Mouse (Mus musculus) forebrain, postnatal 0 days (tissue): ENCODE data around the gene Olfr1262. TPM values are rescaled to one million over a fixed set of nuclear protein-coding genes. Genes with fewer than 3 reads are reported as not detected.
A peak's percentile ranks its signal among the peaks of the same experiment; 100 is the strongest.

Source experiments
- ATAC-seq: fragments of 200-750 bp; cut with Nextera tagmentation; 2 replicates; pipeline ENCODE4 v1.8.0; 2017; ENCODE audit warnings: mild to moderate bottlenecking, moderate library complexity
- DNase-seq: peaks from one replicate; pipeline ENCODE4 v3.0.0-alpha.2; 2015
- H3K27ac ChIP-seq: fragments of 300-500 bp; sonication (generic); 2 replicates; pipeline ENCODE4 v1.5.1; 2014; ENCODE audit warnings: low read depth, mild to moderate bottlenecking, antibody characterized with exemption, low read length, moderate library complexity, mixed read lengths
- H3K27me3 ChIP-seq: fragments of 300-500 bp; sonication (generic); 2 replicates; pipeline ENCODE4 v1.6.1; 2014; ENCODE audit warnings: mild to moderate bottlenecking, low read length, mixed read lengths; ENCODE audit not compliant: insufficient read depth
- H3K36me3 ChIP-seq: fragments of 300-500 bp; sonication (generic); 2 replicates; pipeline ENCODE4 v1.6.1; 2014; ENCODE audit warnings: mild to moderate bottlenecking, moderate library complexity; ENCODE audit not compliant: insufficient read depth
- H3K4me1 ChIP-seq: fragments of 300-500 bp; sonication (generic); 2 replicates; pipeline ENCODE4 v1.6.1; 2014; ENCODE audit warnings: antibody characterized with exemption; ENCODE audit not compliant: insufficient read depth
- H3K4me2 ChIP-seq: fragments of 300-500 bp; sonication (generic); 2 replicates; pipeline ENCODE4 v1.6.1; 2014; ENCODE audit warnings: low read depth, mild to moderate bottlenecking, moderate library complexity
- H3K4me3 ChIP-seq: fragments of 300-500 bp; sonication (generic); 2 replicates; pipeline ENCODE4 v1.5.1; 2014; ENCODE audit warnings: low read depth, low read length, mixed read lengths
- H3K9ac ChIP-seq: fragments of 300-500 bp; sonication (generic); 2 replicates; pipeline ENCODE4 v1.6.1; 2014; ENCODE audit warnings: mild to moderate bottlenecking
- H3K9me3 ChIP-seq: fragments of 300-500 bp; sonication (generic); 2 replicates; pipeline ENCODE4 v1.6.1; 2016; ENCODE audit warnings: low read length
- CTCF ChIP-seq: sonication (generic); IDR thresholded peaks from 2 replicates; pipeline ENCODE4 v1.5.1; 2016; ENCODE audit warnings: antibody characterized with exemption, control low read depth, low read depth
- WGBS: fragments of 180-500 bp; shearing (Covaris S2); extraction: QIAGEN DNeasy Blood & Tissue Kit; methylation state at CpG from one replicate; pipeline ENCODE4 v1.1.7; 2014; 5-methylcytosine and 5-hydroxymethylcytosine counted together
- polyA plus RNA-seq: library from polyadenylated mRNA; unstranded; fragments of >200 nt; fragmentation: Nextera tagmentation; extraction: Ambion mirVana; gene quantifications from 2 replicates; pipeline ENCODE4 v1.2.1, GENCODE M21; 2015
- total RNA-seq: library from RNA; depleted of rRNA; stranded (reverse); fragments of >200 nt; gene quantifications from 2 replicates; pipeline ENCODE4 v1.2.3, GENCODE M21; 2014; rRNA removed

Gene Olfr1262
- total RNA-seq (not detected in 2 replicates), polyA plus RNA-seq (not detected in 2 replicates)

DNA sequence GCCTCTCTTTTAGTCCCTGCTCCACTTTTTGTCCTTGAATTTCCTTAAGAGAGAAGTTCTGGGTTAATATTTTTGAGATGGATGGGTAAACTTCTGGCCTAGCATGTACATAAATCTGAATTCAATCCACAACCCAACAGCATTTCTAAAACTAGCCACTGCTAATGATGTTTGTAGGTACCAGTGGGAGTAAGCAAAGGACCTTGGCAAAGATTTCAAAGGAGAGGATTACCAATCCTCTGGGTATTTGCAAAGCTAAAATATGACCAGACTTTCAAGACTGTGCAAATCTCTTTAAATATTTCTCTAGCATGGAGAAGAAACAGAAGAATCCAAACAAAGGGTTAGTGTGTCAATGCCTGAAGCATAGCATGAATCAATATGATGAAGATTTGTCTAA is at the start of gene Olfr1262:
Olfr1262 (plus strand) TSS at position 301 of the 400 bp plus-strand sequence.
- no peaks in the 10 kb centered on the region for H3K27me3 ChIP-seq
- H3K27ac ChIP-seq: no peak within 1 kb of the TSS
- TF ChIP-seq CTCF: no peak
- H3K4me1 ChIP-seq: no peaks in the 10 kb centered on the region
- H3K9me3 ChIP-seq: no peaks in the 10 kb centered on the region
- no peak within 1 kb of the TSS for H3K4me2 ChIP-seq
- no peaks in the 10 kb centered on the region for H3K36me3 ChIP-seq
- DNase-seq (no peak), ATAC-seq (no peak)
- H3K9ac ChIP-seq: no peak within 1 kb of the TSS
- H3K4me3 ChIP-seq: no peak within 1 kb of the TSS

- no peak within 1 kb of the TSS for H3K4me3 ChIP-seq
- no peaks in the 10 kb centered on the region for H3K27me3 ChIP-seq
- no peak for TF ChIP-seq CTCF
- no peaks in the 10 kb centered on the region for H3K36me3 ChIP-seq
- DNase-seq (peak; percentile 5), ATAC-seq (no peak)
- no peaks in the 10 kb centered on the region for H3K4me1 ChIP-seq
- no peak within 1 kb of the TSS for H3K27ac ChIP-seq
- no peak within 1 kb of the TSS for H3K4me2 ChIP-seq
- no peaks in the 10 kb centered on the region for H3K9me3 ChIP-seq
- no peak within 1 kb of the TSS for H3K9ac ChIP-seq
- 53% methylated on average over 2 of the region's 2 CpGs for WGBS
Measured at GRCm38 (mm10) chr2:89974184-89974583, 25.8 kb upstream of the Olfr1262 start, which contains the start of gene Olfr1260. Gene Olfr1260, plus strand, starts transcription at chr2:89974340.

- Histone ChIP-seq H3K27me3 (no peaks in the 10 kb centered on the region), H3K27ac (no peak overlapping the region), H3K9ac (no peak overlapping the region), H3K4me3 (no peak overlapping the region), H3K4me2 (no peak overlapping the region), H3K4me1 (no peaks in the 10 kb centered on the region), H3K36me3 (no peaks in the 10 kb centered on the region), H3K9me3 (no peaks in the 10 kb centered on the region)
- no peak for TF ChIP-seq CTCF
- DNase-seq: no peak
- 90% methylated on average over 2 of the region's 2 CpGs for WGBS
- ATAC-seq: no peak
Measured at GRCm38 (mm10) chr2:89977709-89978108, 22.2 kb upstream of the Olfr1262 start.

DNA sequence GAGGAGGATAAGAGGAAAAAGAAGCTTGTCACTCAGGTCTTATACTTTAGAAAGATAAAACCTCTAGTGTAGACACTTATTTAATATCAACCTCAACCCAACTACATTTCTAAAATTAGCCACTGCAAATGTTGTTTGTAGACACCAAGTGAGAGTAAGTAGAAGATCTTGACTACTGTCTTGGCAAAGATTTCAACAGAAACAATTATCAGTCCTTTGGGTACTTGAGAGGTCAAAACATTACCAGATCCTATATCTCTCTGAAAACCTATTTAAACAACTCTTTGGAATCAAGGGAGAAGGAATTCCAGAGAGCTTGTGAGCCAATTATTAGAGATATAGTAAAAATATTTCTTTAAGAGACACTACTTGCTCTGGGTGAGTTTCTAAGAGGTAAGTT is 9.0 kb upstream of the Olfr1262 start, which contains the start of gene Olfr1261:
Olfr1261 (plus strand) TSS at position 301 of the 400 bp plus-strand sequence.
- no peaks in the 10 kb centered on the region for H3K4me1 ChIP-seq
- no peak within 1 kb of the TSS for H3K4me3 ChIP-seq
- no peak for TF ChIP-seq CTCF
- DNase-seq (no peak), ATAC-seq (no peak)
- no peak within 1 kb of the TSS for H3K9ac ChIP-seq
- H3K36me3 ChIP-seq: no peaks in the 10 kb centered on the region
- H3K27me3 ChIP-seq: no peaks in the 10 kb centered on the region
- no peaks in the 10 kb centered on the region for H3K9me3 ChIP-seq
- no peak within 1 kb of the TSS for H3K27ac ChIP-seq
- no peak within 1 kb of the TSS for H3K4me2 ChIP-seq

GRCm38 (mm10) chr2:90011831-90012230 is 11.9 kb downstream of the Olfr1262 start, which contains the start of gene Olfr1263:
Gene Olfr1263, plus strand, starts transcription at chr2:90012131.
- no peak within 1 kb of the TSS for H3K4me2 ChIP-seq
- no peaks in the 10 kb centered on the region for H3K27me3 ChIP-seq
- no peak for TF ChIP-seq CTCF
- H3K9ac ChIP-seq: no peak within 1 kb of the TSS
- no peaks in the 10 kb centered on the region for H3K36me3 ChIP-seq
- no peak within 1 kb of the TSS for H3K4me3 ChIP-seq
- no peak within 1 kb of the TSS for H3K27ac ChIP-seq
- ATAC-seq (no peak), DNase-seq (no peak)
- WGBS: 75% methylated on average over 2 of the region's 2 CpGs
- no peaks in the 10 kb centered on the region for H3K4me1 ChIP-seq
- no peaks in the 10 kb centered on the region for H3K9me3 ChIP-seq

- H3K9ac ChIP-seq: no peak within 1 kb of the TSS
- no peaks in the 10 kb centered on the region for H3K36me3 ChIP-seq
- H3K4me3 ChIP-seq: no peak within 1 kb of the TSS
- ATAC-seq (no peak), DNase-seq (no peak)
- H3K27me3 ChIP-seq: no peaks in the 10 kb centered on the region
- H3K4me1 ChIP-seq: no peaks in the 10 kb centered on the region
- no peak within 1 kb of the TSS for H3K27ac ChIP-seq
- no peak within 1 kb of the TSS for H3K4me2 ChIP-seq
- no peaks in the 10 kb centered on the region for H3K9me3 ChIP-seq
- WGBS: 67% methylated on average over 2 of the region's 2 CpGs
- TF ChIP-seq CTCF: no peak
Measured at GRCm38 (mm10) chr2:90025477-90025876, 25.5 kb downstream of the Olfr1262 start, which contains the start of gene Olfr1264. Gene Olfr1264, minus strand, starts transcription at chr2:90025577.

DNA sequence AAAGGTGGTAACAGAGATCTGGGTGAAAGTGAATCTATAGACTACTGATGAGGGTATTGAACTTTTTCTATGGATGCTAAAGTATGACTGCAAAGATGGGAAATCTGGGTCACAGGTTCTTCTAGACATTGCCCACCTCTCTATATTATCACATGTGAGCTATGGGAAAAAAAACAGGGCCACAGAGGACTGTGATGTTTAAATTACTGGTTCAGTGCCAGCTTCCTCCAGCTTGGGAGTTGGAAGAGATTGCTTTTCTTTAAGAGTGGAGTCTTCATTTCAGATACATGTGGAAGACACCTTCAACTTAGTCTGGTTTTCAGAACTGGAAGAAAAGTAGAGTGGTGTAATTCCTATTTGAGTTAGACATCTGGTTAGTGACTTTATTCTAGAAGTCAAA is 35.1 kb downstream of the Olfr1262 start, which contains the start of gene Olfr1265:
Olfr1265 (plus strand) TSS at position 301 of the 400 bp plus-strand sequence.
- no peak within 1 kb of the TSS for H3K4me3 ChIP-seq
- DNase-seq (no peak), ATAC-seq (no peak)

More for the DNA sequence above, 35.1 kb downstream of the Olfr1262 start, which contains the start of gene Olfr1265:
- Histone ChIP-seq H3K36me3 (no peaks in the 10 kb centered on the region), H3K4me1 (no peaks in the 10 kb centered on the region), H3K27ac (no peak within 1 kb of the TSS), H3K27me3 (no peaks in the 10 kb centered on the region), H3K9ac (no peak within 1 kb of the TSS), H3K9me3 (no peaks in the 10 kb centered on the region), H3K4me2 (no peak within 1 kb of the TSS)
- no peak for TF ChIP-seq CTCF

Other genes with a start within 250 kb of the Olfr1262 start
- not detected in 2 replicates for gene Olfr1253, start 243.1 kb upstream of the Olfr1262 start, total RNA-seq
- gene Olfr1253, start 243.1 kb upstream of the Olfr1262 start, polyA plus RNA-seq: not detected in 2 replicates
- not detected in 2 replicates for gene Olfr1254, start 206.5 kb upstream of the Olfr1262 start, total RNA-seq
- gene Olfr1254, start 206.5 kb upstream of the Olfr1262 start, polyA plus RNA-seq: not detected in 2 replicates
- gene Olfr1255, start 188.1 kb upstream of the Olfr1262 start, total RNA-seq: not detected in 2 replicates
- not detected in 2 replicates for gene Olfr1255, start 188.1 kb upstream of the Olfr1262 start, polyA plus RNA-seq
- gene Olfr1256, start 158.6 kb upstream of the Olfr1262 start, total RNA-seq: not detected in 2 replicates
- not detected in 2 replicates for gene Olfr1256, start 158.6 kb upstream of the Olfr1262 start, polyA plus RNA-seq
- not detected in 2 replicates for gene Olfr48, start 151.9 kb upstream of the Olfr1262 start, total RNA-seq
- gene Olfr48, start 151.9 kb upstream of the Olfr1262 start, polyA plus RNA-seq: not detected in 2 replicates
- gene Olfr1257, start 121.7 kb upstream of the Olfr1262 start, total RNA-seq: not detected in 2 replicates
- gene Olfr1257, start 121.7 kb upstream of the Olfr1262 start, polyA plus RNA-seq: not detected in 2 replicates
- gene Olfr1258, start 72.8 kb upstream of the Olfr1262 start, total RNA-seq: not detected in 2 replicates
- gene Olfr1258, start 72.8 kb upstream of the Olfr1262 start, polyA plus RNA-seq: not detected in 2 replicates
- not detected in 2 replicates for gene Olfr1259, start 51.5 kb upstream of the Olfr1262 start, total RNA-seq
- not detected in 2 replicates for gene Olfr1259, start 51.5 kb upstream of the Olfr1262 start, polyA plus RNA-seq
- not detected in 2 replicates for gene Olfr1260, start 25.8 kb upstream of the Olfr1262 start, total RNA-seq
- gene Olfr1260, start 25.8 kb upstream of the Olfr1262 start, polyA plus RNA-seq: not detected in 2 replicates
- not detected in 2 replicates for gene Olfr1261, start 8.9 kb upstream of the Olfr1262 start, total RNA-seq
- not detected in 2 replicates for gene Olfr1261, start 8.9 kb upstream of the Olfr1262 start, polyA plus RNA-seq
- gene Olfr1263, start 12.0 kb downstream of the Olfr1262 start, total RNA-seq: not detected in 2 replicates
- not detected in 2 replicates for gene Olfr1263, start 12.0 kb downstream of the Olfr1262 start, polyA plus RNA-seq
- not detected in 2 replicates for gene Olfr1264, start 25.4 kb downstream of the Olfr1262 start, total RNA-seq
- not detected in 2 replicates for gene Olfr1264, start 25.4 kb downstream of the Olfr1262 start, polyA plus RNA-seq
- not detected in 2 replicates for gene Olfr1265, start 35.2 kb downstream of the Olfr1262 start, total RNA-seq
- gene Olfr1265, start 35.2 kb downstream of the Olfr1262 start, polyA plus RNA-seq: not detected in 2 replicates
- not detected in 2 replicates for gene Olfr140, start 63.4 kb downstream of the Olfr1262 start, total RNA-seq
- not detected in 2 replicates for gene Olfr140, start 63.4 kb downstream of the Olfr1262 start, polyA plus RNA-seq
- gene Olfr1269, start 121.3 kb downstream of the Olfr1262 start, total RNA-seq: not detected in 2 replicates
- not detected in 2 replicates for gene Olfr1269, start 121.3 kb downstream of the Olfr1262 start, polyA plus RNA-seq
- gene Olfr32, start 142.2 kb downstream of the Olfr1262 start, total RNA-seq: not detected in 2 replicates
- not detected in 2 replicates for gene Olfr32, start 142.2 kb downstream of the Olfr1262 start, polyA plus RNA-seq
- not detected in 2 replicates for gene Olfr1270, start 152.9 kb downstream of the Olfr1262 start, total RNA-seq
- not detected in 2 replicates for gene Olfr1270, start 152.9 kb downstream of the Olfr1262 start, polyA plus RNA-seq
- gene Olfr1506, start 224.3 kb downstream of the Olfr1262 start, total RNA-seq: not detected in 2 replicates
- not detected in 2 replicates for gene Olfr1506, start 224.3 kb downstream of the Olfr1262 start, polyA plus RNA-seq